Mouse (Mus musculus): ENCODE results near the gene Gm8180.
"Not testable (repeated sequence)": the region's sequence is repeated elsewhere in the genome, so short reads cannot be mapped to it uniquely, and the experiment has no call there.

Gm8180 gene

DNA sequence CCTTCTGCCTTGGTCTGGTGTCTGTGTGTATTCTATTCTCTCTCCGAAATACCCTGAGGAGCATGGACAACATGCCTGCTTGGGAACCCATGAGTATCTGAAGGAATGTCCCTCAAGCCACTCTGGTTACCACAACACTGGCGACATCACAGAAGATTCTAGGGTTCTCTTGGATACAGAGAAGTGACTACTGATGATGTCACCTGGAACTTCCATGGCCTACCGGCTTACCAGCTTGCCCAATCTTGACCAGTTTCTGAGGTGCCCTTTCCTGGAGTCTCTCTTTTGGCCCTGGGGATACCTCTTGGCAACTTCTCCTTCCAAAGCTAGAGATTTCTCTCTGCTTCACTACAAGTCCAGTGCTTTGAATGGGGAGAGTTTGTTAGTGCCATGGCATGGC lies at the start of gene Gm8180:
Gene Gm8180, minus strand, starts transcription at position 101 of the 400 bp plus-strand sequence.
- not testable (repeated sequence) for DNase-seq (ENCODE audit: low read depth, low spot score)

DNA sequence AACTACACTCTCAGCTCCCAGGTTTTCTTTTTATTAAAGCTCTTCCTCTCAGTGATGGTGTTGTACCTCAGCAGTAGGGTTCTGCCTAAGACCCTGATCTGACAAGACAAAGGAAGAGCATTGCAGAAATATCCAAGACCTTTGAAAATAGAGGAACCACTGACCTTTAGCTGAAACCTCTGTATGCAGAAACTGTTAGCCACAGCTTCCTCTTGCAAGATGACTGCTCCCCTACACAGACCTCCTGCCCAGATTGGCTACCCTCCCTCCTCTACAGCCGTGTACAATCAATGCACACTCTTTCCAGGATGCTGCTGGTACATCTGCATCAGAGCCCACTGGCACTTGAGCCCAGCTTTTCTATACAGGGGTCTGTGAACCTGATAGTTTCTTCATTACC lies 45.8 kb upstream of the Gm8180 start:
- DNase-seq (ENCODE audit: low read depth, low spot score), result not testable (repeated sequence)

DNA sequence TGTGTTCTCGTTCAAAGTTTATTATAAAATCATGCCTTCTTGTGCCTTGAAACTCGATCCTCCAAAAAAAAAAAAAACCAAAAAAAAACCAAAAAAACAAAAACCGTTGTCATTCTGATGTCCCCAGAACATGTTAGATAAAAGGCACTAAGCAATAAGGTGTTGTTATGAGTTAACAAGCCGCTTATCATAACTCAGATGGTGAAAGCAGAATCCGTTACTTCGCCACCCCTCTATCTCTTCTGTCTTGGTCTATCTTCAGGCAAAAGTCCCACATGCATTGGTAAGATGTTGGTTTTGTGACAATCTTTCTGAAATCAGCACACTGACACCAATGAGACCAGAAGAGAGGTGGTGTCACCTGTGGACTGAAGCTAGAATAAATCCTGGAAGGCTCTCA lies 39.6 kb upstream of the Gm8180 start:
- DNase-seq (ENCODE audit: low read depth, low spot score), result not testable (repeated sequence)

DNA sequence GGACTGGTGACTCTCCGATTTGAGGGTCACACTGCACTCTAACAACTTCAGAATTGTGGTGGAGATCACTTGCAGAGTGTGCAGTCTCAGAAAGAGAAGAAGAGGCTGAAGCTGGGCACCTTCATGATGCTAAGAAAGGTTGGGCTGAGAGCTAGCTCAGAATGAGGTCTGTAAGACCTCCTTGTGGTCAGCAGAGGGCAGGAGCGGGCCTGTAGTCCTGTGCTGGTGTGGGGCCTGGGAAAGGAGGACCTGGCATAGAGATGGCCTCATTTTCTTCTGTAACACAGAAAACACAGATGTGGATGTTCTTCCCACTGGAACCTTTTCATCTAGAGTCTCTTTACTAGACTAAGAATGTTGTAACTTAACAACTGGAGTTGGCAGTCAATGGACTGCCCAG lies 37.3 kb upstream of the Gm8180 start:
- not testable (repeated sequence) for DNase-seq (ENCODE audit: low read depth, low spot score)

DNA sequence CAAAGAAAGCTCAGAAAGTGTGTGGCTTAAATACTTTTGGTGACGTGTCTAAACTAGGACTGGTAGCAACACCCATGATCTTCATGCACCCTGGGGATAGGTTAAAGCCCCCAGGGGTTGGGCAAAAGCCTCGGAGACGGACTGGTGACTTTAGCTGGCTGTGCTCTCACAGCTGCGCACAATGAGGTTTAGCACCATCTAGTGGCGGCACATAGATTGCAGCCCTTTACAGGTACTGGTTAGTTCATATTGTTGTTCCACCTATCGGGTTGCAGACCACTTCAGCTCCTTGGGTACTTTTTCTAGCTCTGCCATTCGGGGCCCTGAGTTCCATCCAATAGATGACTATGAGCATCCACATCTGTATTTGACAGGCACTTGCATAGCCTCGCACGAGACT lies 27.9 kb upstream of the Gm8180 start:
- DNase-seq (ENCODE audit: low read depth, low spot score), result not testable (repeated sequence)

DNA sequence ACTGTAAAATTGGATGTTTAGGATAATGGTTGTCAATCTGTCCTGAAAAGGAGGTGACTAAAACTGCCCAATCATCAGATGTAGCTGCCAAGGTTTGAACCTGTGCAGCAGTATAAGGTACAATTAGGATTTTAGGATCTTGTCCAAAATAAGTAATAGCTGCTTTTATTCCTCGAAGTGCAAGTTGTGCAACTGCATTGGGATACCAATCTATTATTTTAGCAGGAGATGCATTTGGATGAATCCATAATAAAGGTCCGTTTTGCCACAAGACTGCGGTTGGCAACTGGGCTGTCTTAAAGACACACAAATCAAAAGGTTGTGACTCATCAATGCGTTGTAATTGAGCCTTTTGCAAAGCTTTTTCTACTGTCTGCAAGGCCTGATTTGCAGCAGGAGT lies 23.6 kb upstream of the Gm8180 start:
- not testable (repeated sequence) for DNase-seq (ENCODE audit: low read depth, low spot score)

DNA sequence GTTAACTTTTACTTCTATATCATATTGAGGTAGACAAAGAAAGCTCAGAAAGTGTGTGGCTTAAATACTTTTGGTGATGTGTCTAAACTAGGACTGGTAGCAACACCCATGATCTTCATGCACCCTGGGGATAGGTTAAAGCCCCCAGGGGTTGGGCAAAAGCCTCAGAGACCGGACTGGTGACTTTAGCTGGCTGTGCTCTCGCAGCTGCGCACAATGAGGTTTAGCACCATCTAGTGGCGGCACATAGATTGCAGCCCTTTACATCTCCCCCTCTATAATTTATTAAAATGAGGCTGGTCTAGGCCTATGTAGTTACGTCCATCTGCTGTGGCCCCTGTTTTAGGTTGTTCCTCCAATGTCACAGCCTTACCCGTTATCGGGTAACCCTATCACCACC lies 19.9 kb upstream of the Gm8180 start:
- not testable (repeated sequence) for DNase-seq (ENCODE audit: low read depth, low spot score)

DNA sequence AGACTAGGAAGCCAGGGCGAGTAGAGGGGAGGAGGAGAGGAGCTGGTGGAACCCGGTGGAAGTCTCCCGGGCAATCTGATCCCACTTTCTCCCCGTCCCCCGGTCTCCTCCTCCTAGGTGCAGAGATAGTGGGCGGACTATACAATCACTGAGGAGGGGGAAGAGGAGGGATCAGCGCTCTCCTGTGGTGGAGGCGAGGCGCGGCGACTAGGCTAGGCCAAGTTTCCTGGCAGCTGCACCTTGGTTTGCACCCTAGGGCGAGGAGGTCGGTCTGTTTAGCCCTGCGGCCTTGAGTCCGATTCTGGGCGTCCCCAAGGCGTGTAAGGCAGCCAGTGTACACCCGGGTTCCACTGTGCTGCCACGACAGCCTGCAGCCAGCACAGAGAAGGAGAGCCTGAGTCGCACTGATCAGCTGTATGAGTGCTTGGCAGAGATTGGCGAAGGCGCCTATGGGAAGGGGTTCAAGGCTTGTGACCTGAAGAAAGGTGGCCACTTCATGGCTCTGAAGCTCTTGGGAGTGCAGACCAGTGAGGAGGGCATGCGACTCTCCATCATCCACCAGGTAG lies 12.4 kb upstream of the Gm8180 start:
- DNase-seq (ENCODE audit: low read depth, low spot score), result not testable (repeated sequence)

DNA sequence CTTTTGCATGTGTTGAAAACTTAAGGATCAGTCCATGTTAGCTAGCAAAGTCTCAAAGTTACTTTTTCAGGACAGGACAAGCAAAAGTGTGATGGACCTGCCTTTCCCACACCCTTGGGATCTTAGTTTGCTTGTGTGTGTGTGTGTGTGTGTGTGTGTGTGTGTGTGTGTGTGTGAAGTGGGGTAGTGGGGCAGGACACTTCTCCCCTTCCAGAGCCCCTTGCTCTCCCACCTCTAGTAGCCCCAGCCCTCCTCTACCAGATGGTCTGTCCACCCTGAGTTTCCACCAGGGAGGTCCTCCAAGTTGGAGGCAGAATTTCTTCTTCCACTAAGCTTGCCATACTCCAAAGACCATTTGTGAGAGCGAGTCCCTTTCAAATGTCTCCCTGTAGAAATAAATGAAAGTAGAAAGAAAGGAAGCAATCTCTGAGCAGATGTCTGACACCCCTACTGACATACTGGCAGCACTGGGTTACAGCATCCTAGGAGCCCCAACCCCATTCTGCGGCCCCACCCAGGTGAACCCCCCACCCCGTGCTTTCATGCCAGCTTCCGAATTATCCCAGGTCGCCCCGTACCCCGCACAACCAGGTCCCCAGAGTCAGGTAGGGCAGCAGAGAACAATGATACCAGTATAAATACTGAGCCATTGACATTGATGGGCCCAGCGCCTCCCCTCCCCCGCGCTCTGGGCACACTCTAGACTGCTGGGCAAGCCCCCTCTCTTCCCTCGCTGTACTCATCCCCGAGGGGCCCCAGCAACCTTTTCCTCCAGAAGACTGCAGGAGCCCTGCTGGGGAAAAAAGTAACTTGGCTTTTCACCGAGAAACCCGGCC lies 11.7 kb upstream of the Gm8180 start:
- DNase-seq (ENCODE audit: low read depth, low spot score), result no peak

DNA sequence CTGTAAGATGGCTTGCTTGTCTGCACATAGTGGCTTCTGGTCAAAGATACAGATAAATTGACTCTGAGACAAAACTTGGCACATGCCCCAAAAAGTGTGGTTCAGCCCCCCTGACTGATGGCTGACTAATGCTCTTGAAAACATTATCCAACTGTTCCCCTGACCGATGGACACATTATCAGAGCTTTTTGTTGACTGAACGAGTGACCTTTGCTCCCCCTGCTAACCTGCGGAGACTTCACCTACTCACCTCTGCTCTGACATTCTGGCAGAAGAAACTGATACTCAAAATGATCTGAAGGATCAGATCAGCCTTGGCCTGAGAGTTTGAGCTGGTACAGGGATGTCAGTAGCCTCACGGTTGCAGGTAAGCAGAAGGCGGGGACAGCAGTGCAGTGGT lies 9.3 kb upstream of the Gm8180 start:
- DNase-seq (ENCODE audit: low read depth, low spot score), result not testable (repeated sequence)

DNA sequence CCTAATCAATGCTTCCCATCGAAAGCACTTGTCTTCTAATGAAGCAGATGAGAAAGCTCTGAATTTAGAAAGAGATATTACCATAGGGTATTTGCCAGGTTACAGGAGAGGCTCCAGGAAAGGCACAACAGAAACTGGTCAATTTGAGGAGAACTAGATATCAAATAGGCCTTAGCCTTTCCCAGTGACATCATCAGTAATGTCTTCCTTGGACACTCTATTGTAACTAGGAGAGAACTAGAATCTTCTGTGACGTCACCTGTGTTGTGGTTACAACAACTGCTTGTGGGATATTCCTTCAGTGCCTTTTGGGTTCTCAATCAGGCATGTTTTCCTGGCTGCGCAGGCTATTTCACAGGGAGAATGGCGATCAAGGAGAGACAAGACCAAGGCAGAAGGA lies 37.0 kb downstream of the Gm8180 start, which contains the start of gene Gm6526:
Gene Gm6526, plus strand, starts transcription at position 301 of the 400 bp plus-strand sequence.
- DNase-seq (ENCODE audit: low read depth, low spot score), result not testable (repeated sequence)

All from c-Kit-negative CD71-positive TER-119-positive erythroid progenitor cells, embryonic 14.5 days (primary cell).